Mouse (Mus musculus) spleen, adult 12 weeks (tissue): ENCODE data around the gene Zfyve9.
A peak's percentile ranks its signal among the peaks of the same experiment; 100 is the strongest.

Experiments used
- DNase-seq: peaks from one replicate; pipeline ENCODE4 v3.0.0; 2022; ENCODE audit warnings: low spot score

Zfyve9 gene

GRCm38 (mm10) chr4:108780057-108780863 is at the start of gene Zfyve9:
Zfyve9 (minus strand) TSS chr4:108780798.
- peak; percentile 32 for DNase-seq

- no peak for DNase-seq
Observed at GRCm38 (mm10) chr4:108826643-108827042, 46.0 kb upstream of the Zfyve9 start.

GRCm38 (mm10) chr4:108826096-108826495 is 45.5 kb upstream of the Zfyve9 start:
- DNase-seq = no peak

GRCm38 (mm10) chr4:108825677-108826076 is 45.1 kb upstream of the Zfyve9 start:
- no peak for DNase-seq

- DNase-seq = no peak
Observed at GRCm38 (mm10) chr4:108811550-108811949, 31.0 kb upstream of the Zfyve9 start.

GRCm38 (mm10) chr4:108811142-108811541 is 30.5 kb upstream of the Zfyve9 start:
- no peak for DNase-seq

GRCm38 (mm10) chr4:108803535-108803934 is 22.9 kb upstream of the Zfyve9 start:
- no peak for DNase-seq

- DNase-seq = peak; percentile 37
Observed at GRCm38 (mm10) chr4:108798083-108798830, 17.7 kb upstream of the Zfyve9 start.

GRCm38 (mm10) chr4:108796701-108797100 is 16.1 kb upstream of the Zfyve9 start:
- no peak for DNase-seq

GRCm38 (mm10) chr4:108793941-108794340 is 13.3 kb upstream of the Zfyve9 start:
- no peak for DNase-seq

GRCm38 (mm10) chr4:108790507-108790906 is 9.9 kb upstream of the Zfyve9 start:
- no peak for DNase-seq

- no peak for DNase-seq
Observed at GRCm38 (mm10) chr4:108789258-108789936, 8.8 kb upstream of the Zfyve9 start.

GRCm38 (mm10) chr4:108782421-108783085 is 2.0 kb upstream of the Zfyve9 start:
- DNase-seq = no peak

- no peak for DNase-seq
Observed at GRCm38 (mm10) chr4:108781596-108781995, 998 bp upstream of the Zfyve9 start.

GRCm38 (mm10) chr4:108780864-108781205 is 237 bp upstream of the Zfyve9 start:
- DNase-seq = no peak

GRCm38 (mm10) chr4:108779763-108780056 is 888 bp downstream of the Zfyve9 start:
- DNase-seq = no peak

- DNase-seq = no peak
Observed at GRCm38 (mm10) chr4:108768527-108768926, 12.1 kb downstream of the Zfyve9 start.

- no peak for DNase-seq
Observed at GRCm38 (mm10) chr4:108759583-108759982, 21.0 kb downstream of the Zfyve9 start.

- no peak for DNase-seq
Observed at GRCm38 (mm10) chr4:108746160-108746873, 34.3 kb downstream of the Zfyve9 start.

- no peak for DNase-seq
Observed at GRCm38 (mm10) chr4:108731582-108731981, 49.0 kb downstream of the Zfyve9 start.

- DNase-seq = no peak
Observed at GRCm38 (mm10) chr4:108730450-108730849, 50.1 kb downstream of the Zfyve9 start.

- DNase-seq = no peak
Observed at GRCm38 (mm10) chr4:108724102-108724501, 56.5 kb downstream of the Zfyve9 start.
